Mouse (Mus musculus): ENCODE measurements at regions not wholly inside any gene's neighbourhood (a gene's known extent, or its start where the extent isn't known, plus 50 kb on each side); places are given as distances from the start of the nearest gene placed in this dataset.

DNA sequence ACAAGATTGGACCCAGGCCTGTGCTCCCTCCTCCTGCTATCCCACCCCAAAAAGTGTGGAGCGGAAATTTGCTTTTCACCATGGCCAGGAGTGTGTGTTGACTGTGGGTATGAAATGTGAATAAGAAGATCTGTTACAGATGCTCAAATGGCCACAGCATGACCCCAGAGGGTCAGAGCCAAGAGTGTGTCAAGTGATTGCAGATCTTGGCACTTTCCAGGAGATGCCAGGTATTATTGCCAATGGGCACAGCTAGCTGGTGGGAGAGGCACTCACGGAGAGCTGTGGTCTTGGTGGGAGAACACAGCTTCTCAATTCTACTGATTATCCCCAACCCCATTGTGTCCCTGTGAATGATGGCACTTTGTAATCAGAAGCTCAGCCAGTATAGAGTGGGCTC, 62.7 kb downstream of the Smim20 start:
- WGBS (ENCODE audit: insufficient replicate concordance) = 62% methylated on average over 2 of the region's 2 CpGs
- H3K27ac ChIP-seq = no peak overlapping the region
- H3K4me2 ChIP-seq (ENCODE audit: low read depth) = no peak overlapping the region
- H3K27me3 ChIP-seq (ENCODE audit: control insufficient read depth, insufficient read depth, low read length) = no peaks in the 10 kb centered on the region
- H3K9ac ChIP-seq (replicated peaks) = no peak overlapping the region
- H3K36me3 ChIP-seq (replicated peaks; ENCODE audit: control insufficient read depth, insufficient read depth, low read depth) = no peaks in the 10 kb centered on the region
- TF ChIP-seq EP300 (IDR thresholded peaks at IDR 0.05; ENCODE audit: low read depth) (no peak), CTCF (IDR thresholded peaks at IDR 0.05; ENCODE audit: low read depth) (no peak)
- no peak for ATAC-seq (ENCODE audit: insufficient read depth)
- DNase-seq (ENCODE audit: low read depth in 3 of 3, low spot score in 3 of 3) = no peak
- no peaks in the 10 kb centered on the region for H3K9me3 ChIP-seq (ENCODE audit: control insufficient read depth, low read length)
- H3K4me3 ChIP-seq (ENCODE audit: insufficient read depth in 1 of 2, low read depth in 2 of 2, low read length in 2 of 2) = no peak overlapping the region
- no peaks in the 10 kb centered on the region for H3K4me1 ChIP-seq (replicated peaks; ENCODE audit: control insufficient read depth in 2 of 2, insufficient read depth in 2 of 2, low read length in 1 of 2)

GRCm38 (mm10) chr5:53336704-53337103, 69.8 kb downstream of the Smim20 start:
- H3K4me1 ChIP-seq (replicated peaks; ENCODE audit: control insufficient read depth in 2 of 2, insufficient read depth in 2 of 2, low read length in 1 of 2) = no peaks in the 10 kb centered on the region
- no peak for TF ChIP-seq CTCF (IDR thresholded peaks at IDR 0.05; ENCODE audit: low read depth)
- TF ChIP-seq EP300 (IDR thresholded peaks at IDR 0.05; ENCODE audit: low read depth) = no peak
- 37% methylated on average over 6 of the region's 6 CpGs for WGBS (ENCODE audit: insufficient replicate concordance)
- H3K9me3 ChIP-seq (ENCODE audit: control insufficient read depth, low read length) = no peaks in the 10 kb centered on the region
- DNase-seq (ENCODE audit: low read depth in 3 of 3, low spot score in 3 of 3) (no peak), ATAC-seq (ENCODE audit: insufficient read depth) (no peak)
- H3K27ac ChIP-seq = no peak overlapping the region
- no peaks in the 10 kb centered on the region for H3K36me3 ChIP-seq (replicated peaks; ENCODE audit: control insufficient read depth, insufficient read depth, low read depth)
- no peak overlapping the region for H3K4me2 ChIP-seq (ENCODE audit: low read depth)
- H3K4me3 ChIP-seq (ENCODE audit: insufficient read depth in 1 of 2, low read depth in 2 of 2, low read length in 2 of 2) = no peak overlapping the region
- H3K27me3 ChIP-seq (ENCODE audit: control insufficient read depth, insufficient read depth, low read length) = no peaks in the 10 kb centered on the region
- no peak overlapping the region for H3K9ac ChIP-seq (replicated peaks)

DNA sequence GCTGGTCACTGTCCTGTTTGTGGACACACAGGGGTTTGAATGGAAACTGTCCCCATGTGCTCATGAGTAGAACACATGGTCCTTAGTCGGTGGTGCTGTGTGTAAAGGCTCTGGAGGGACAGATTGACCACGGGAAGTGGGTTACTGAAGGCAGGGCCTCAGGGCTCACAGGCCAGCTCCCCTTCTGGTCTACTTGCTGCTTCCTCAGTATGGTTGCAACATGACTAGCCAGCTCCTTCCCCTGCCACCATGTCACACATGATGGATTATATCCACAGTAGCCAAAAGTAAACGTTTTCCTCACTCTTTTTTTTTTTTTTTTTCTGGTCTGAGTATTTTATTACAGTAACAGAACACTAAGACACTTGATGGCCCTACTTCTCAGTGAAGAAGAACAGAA, 70.9 kb downstream of the Smim20 start:
- WGBS (ENCODE audit: insufficient replicate concordance) = 12% methylated on average over 3 of the region's 3 CpGs
- H3K27me3 ChIP-seq (ENCODE audit: control insufficient read depth, insufficient read depth, low read length) = no peaks in the 10 kb centered on the region
- H3K9me3 ChIP-seq (ENCODE audit: control insufficient read depth, low read length) = no peaks in the 10 kb centered on the region
- H3K4me2 ChIP-seq (ENCODE audit: low read depth) = no peak overlapping the region
- ATAC-seq (ENCODE audit: insufficient read depth) (no peak), DNase-seq (ENCODE audit: low read depth in 3 of 3, low spot score in 3 of 3) (no peak)
- no peak overlapping the region for H3K27ac ChIP-seq
- no peaks in the 10 kb centered on the region for H3K4me1 ChIP-seq (replicated peaks; ENCODE audit: control insufficient read depth in 2 of 2, insufficient read depth in 2 of 2, low read length in 1 of 2)
- TF ChIP-seq CTCF (IDR thresholded peaks at IDR 0.05; ENCODE audit: low read depth) (no peak), EP300 (IDR thresholded peaks at IDR 0.05; ENCODE audit: low read depth) (no peak)
- H3K4me3 ChIP-seq (ENCODE audit: insufficient read depth in 1 of 2, low read depth in 2 of 2, low read length in 2 of 2) = no peak overlapping the region
- no peak overlapping the region for H3K9ac ChIP-seq (replicated peaks)
- no peaks in the 10 kb centered on the region for H3K36me3 ChIP-seq (replicated peaks; ENCODE audit: control insufficient read depth, insufficient read depth, low read depth)

- Histone ChIP-seq H3K4me3 (ENCODE audit: insufficient read depth in 1 of 2, low read depth in 2 of 2, low read length in 2 of 2) (no peak overlapping the region), H3K9ac (replicated peaks) (no peak overlapping the region), H3K4me1 (replicated peaks; ENCODE audit: control insufficient read depth in 2 of 2, insufficient read depth in 2 of 2, low read length in 1 of 2) (no peaks in the 10 kb centered on the region), H3K36me3 (replicated peaks; ENCODE audit: control insufficient read depth, insufficient read depth, low read depth) (no peaks in the 10 kb centered on the region), H3K27me3 (ENCODE audit: control insufficient read depth, insufficient read depth, low read length) (no peaks in the 10 kb centered on the region), H3K4me2 (ENCODE audit: low read depth) (no peak overlapping the region), H3K9me3 (ENCODE audit: control insufficient read depth, low read length) (no peaks in the 10 kb centered on the region), H3K27ac (no peak overlapping the region)
- DNase-seq (ENCODE audit: low read depth in 3 of 3, low spot score in 3 of 3) (no peak), ATAC-seq (ENCODE audit: insufficient read depth) (no peak)
- WGBS (ENCODE audit: insufficient replicate concordance) = 35% methylated on average over 8 of the region's 8 CpGs
- TF ChIP-seq CTCF (IDR thresholded peaks at IDR 0.05; ENCODE audit: low read depth) (no peak), EP300 (IDR thresholded peaks at IDR 0.05; ENCODE audit: low read depth) (no peak)
These were observed 78.3 kb downstream of the Smim20 start for GRCm38 (mm10) chr5:53345164-53345563.

DNA sequence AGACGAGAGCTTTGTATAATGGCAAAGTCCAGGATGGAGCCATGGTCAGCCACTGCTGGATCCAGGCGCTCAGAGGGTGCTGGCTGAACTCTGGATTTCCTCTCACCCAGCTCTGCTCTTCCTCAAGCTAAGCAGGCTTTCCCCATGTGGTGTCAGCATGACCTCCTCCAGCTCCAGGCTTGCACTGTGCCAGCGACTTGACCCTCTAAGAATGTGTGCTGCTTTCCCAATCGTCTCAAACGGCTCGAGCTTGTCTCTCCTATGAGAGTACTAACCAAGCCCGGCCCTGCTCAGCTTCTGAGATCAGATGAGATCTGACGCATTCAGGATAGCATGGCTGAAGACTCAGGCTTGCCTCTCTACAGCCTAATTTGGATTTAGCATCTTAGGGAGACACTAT, 79.1 kb downstream of the Smim20 start:
- TF ChIP-seq EP300 (IDR thresholded peaks at IDR 0.05; ENCODE audit: low read depth) (no peak), CTCF (IDR thresholded peaks at IDR 0.05; ENCODE audit: low read depth) (no peak)
- DNase-seq (ENCODE audit: low read depth in 3 of 3, low spot score in 3 of 3) = no peak
- no peak overlapping the region for H3K9ac ChIP-seq (replicated peaks)
- no peaks in the 10 kb centered on the region for H3K27me3 ChIP-seq (ENCODE audit: control insufficient read depth, insufficient read depth, low read length)
- 46% methylated on average over 8 of the region's 8 CpGs for WGBS (ENCODE audit: insufficient replicate concordance)
- no peak overlapping the region for H3K4me2 ChIP-seq (ENCODE audit: low read depth)
- H3K36me3 ChIP-seq (replicated peaks; ENCODE audit: control insufficient read depth, insufficient read depth, low read depth) = no peaks in the 10 kb centered on the region
- no peak overlapping the region for H3K27ac ChIP-seq
- no peaks in the 10 kb centered on the region for H3K9me3 ChIP-seq (ENCODE audit: control insufficient read depth, low read length)
- no peak overlapping the region for H3K4me3 ChIP-seq (ENCODE audit: insufficient read depth in 1 of 2, low read depth in 2 of 2, low read length in 2 of 2)
- ATAC-seq (ENCODE audit: insufficient read depth) = no peak
- no peaks in the 10 kb centered on the region for H3K4me1 ChIP-seq (replicated peaks; ENCODE audit: control insufficient read depth in 2 of 2, insufficient read depth in 2 of 2, low read length in 1 of 2)
